Mouse (Mus musculus) thymus, postnatal 25 days (tissue): Measurements from ENCODE around the gene Col18a1.

ENCODE experiments used
- DNase-seq: peaks from one replicate; pipeline ENCODE4 v3.0.0; 2022

The Col18a1 gene

GRCm38 (mm10) chr10:77165963-77166717 is at the start of gene Col18a1:
Gene Col18a1 (minus strand): TSS chr10:77166548.
- DNase-seq: no peak

- DNase-seq: no peak
Measured at GRCm38 (mm10) chr10:77215641-77216040, 49.3 kb upstream of the Col18a1 start.

GRCm38 (mm10) chr10:77214586-77214985 is 48.2 kb upstream of the Col18a1 start:
- DNase-seq: no peak

- no peak for DNase-seq
Measured at GRCm38 (mm10) chr10:77213483-77213882, 47.1 kb upstream of the Col18a1 start.

GRCm38 (mm10) chr10:77212354-77213120 is 46.2 kb upstream of the Col18a1 start:
- DNase-seq: no peak

GRCm38 (mm10) chr10:77211116-77211570 is 44.8 kb upstream of the Col18a1 start:
- no peak for DNase-seq

GRCm38 (mm10) chr10:77210666-77211065 is 44.3 kb upstream of the Col18a1 start:
- DNase-seq: no peak

GRCm38 (mm10) chr10:77209261-77209660 is 42.9 kb upstream of the Col18a1 start:
- DNase-seq: no peak

- DNase-seq: no peak
Measured at GRCm38 (mm10) chr10:77206565-77207079, 40.3 kb upstream of the Col18a1 start.

- DNase-seq: no peak
Measured at GRCm38 (mm10) chr10:77206134-77206533, 39.8 kb upstream of the Col18a1 start.

- DNase-seq: no peak
Measured at GRCm38 (mm10) chr10:77203960-77204359, 37.6 kb upstream of the Col18a1 start.

- no peak for DNase-seq
Measured at GRCm38 (mm10) chr10:77201919-77202318, 35.6 kb upstream of the Col18a1 start.

GRCm38 (mm10) chr10:77200295-77200694 is 33.9 kb upstream of the Col18a1 start:
- no peak for DNase-seq

- DNase-seq: no peak
Measured at GRCm38 (mm10) chr10:77199229-77199628, 32.9 kb upstream of the Col18a1 start.

GRCm38 (mm10) chr10:77197469-77198209 is 31.3 kb upstream of the Col18a1 start:
- DNase-seq: no peak

GRCm38 (mm10) chr10:77196676-77197075 is 30.3 kb upstream of the Col18a1 start:
- no peak for DNase-seq

- DNase-seq: no peak
Measured at GRCm38 (mm10) chr10:77196115-77196514, 29.8 kb upstream of the Col18a1 start.

GRCm38 (mm10) chr10:77193495-77193894 is 27.1 kb upstream of the Col18a1 start:
- DNase-seq: no peak

GRCm38 (mm10) chr10:77192745-77193144 is 26.4 kb upstream of the Col18a1 start:
- no peak for DNase-seq

- no peak for DNase-seq
Measured at GRCm38 (mm10) chr10:77190967-77191915, 24.9 kb upstream of the Col18a1 start.

GRCm38 (mm10) chr10:77187427-77187826 is 21.1 kb upstream of the Col18a1 start:
- no peak for DNase-seq

GRCm38 (mm10) chr10:77182804-77183331 is 16.5 kb upstream of the Col18a1 start:
- no peak for DNase-seq
